Mouse (Mus musculus): ENCODE data around the gene Pgam5.

- TF ChIP-seq CTCF (IDR thresholded peaks at IDR 0.05; ENCODE audit: extremely low read depth, insufficient read length, insufficient replicate concordance, low read depth, low read length) (no peak), POLR2A (IDR thresholded peaks at IDR 0.05; ENCODE audit: low read depth, low read length) (no peak)
These were observed 49.4 kb downstream of the Pgam5 start for GRCm38 (mm10) chr5:110220331-110220730.

Data from small intestine, adult 2 months (tissue).